Mouse (Mus musculus) midbrain, embryonic 11.5 days (tissue): ENCODE measurements around the gene Plk4. TPM values are rescaled to one million over a fixed set of nuclear protein-coding genes. Genes with fewer than 3 reads are reported as not detected.
"Not testable (repeated sequence)": the region's sequence is repeated elsewhere in the genome, so short reads cannot be mapped to it uniquely, and the experiment has no call there.

ENCODE experiments used
- ATAC-seq: fragments of 200-750 bp; cut with Nextera tagmentation; 2 replicates; pipeline ENCODE4 v1.8.0; 2017; ENCODE audit warnings: moderate TSS enrichment, moderate library complexity; ENCODE audit not compliant: low FRiP score
- DNase-seq: peaks from one replicate; pipeline ENCODE4 v3.0.0; 2015; ENCODE audit warnings: low spot score; ENCODE audit errors: missing footprints
- H3K27ac ChIP-seq: fragments of 300-500 bp; sonication (generic); 2 replicates; pipeline ENCODE4 v1.5.1; 2014; ENCODE audit warnings: low read depth, low read length
- H3K27me3 ChIP-seq: fragments of 300-500 bp; sonication (generic); 2 replicates; pipeline ENCODE4 v1.6.1; 2014; ENCODE audit warnings: mild to moderate bottlenecking, low read length, moderate library complexity, mixed read lengths; ENCODE audit not compliant: control insufficient read depth, insufficient read depth
- H3K36me3 ChIP-seq: fragments of 300-500 bp; sonication (generic); 2 replicates; pipeline ENCODE4 v1.6.1; 2014; ENCODE audit warnings: mild to moderate bottlenecking, low read length, moderate library complexity, mixed read lengths; ENCODE audit not compliant: control insufficient read depth, insufficient read depth
- H3K4me1 ChIP-seq: fragments of 300-500 bp; sonication (generic); 2 replicates; pipeline ENCODE4 v1.6.1; 2014; ENCODE audit warnings: low read length; ENCODE audit not compliant: control insufficient read depth, insufficient read depth
- H3K4me2 ChIP-seq: fragments of 300-500 bp; sonication (generic); 2 replicates; pipeline ENCODE4 v1.6.1; 2014; ENCODE audit warnings: mild to moderate bottlenecking, moderate library complexity
- H3K4me3 ChIP-seq: fragments of 300-500 bp; sonication (generic); 2 replicates; pipeline ENCODE4 v1.5.1; 2014; ENCODE audit warnings: low read depth, low read length
- H3K9ac ChIP-seq: fragments of 300-500 bp; sonication (generic); 2 replicates; pipeline ENCODE4 v1.6.1; 2014; ENCODE audit warnings: low read length
- H3K9me3 ChIP-seq: fragments of 300-500 bp; sonication (generic); 2 replicates; pipeline ENCODE4 v1.6.1; 2016; ENCODE audit warnings: low read length; ENCODE audit not compliant: control insufficient read depth
- WGBS: fragments of 180-500 bp; shearing (Covaris S2); extraction: QIAGEN DNeasy Blood & Tissue Kit; methylation state at CpG from one replicate; pipeline ENCODE4 v1.1.7; 2014; 5-methylcytosine and 5-hydroxymethylcytosine counted together
- polyA plus RNA-seq: library from polyadenylated mRNA; unstranded; fragments of >200 nt; fragmentation: Nextera tagmentation; extraction: Ambion mirVana; gene quantifications from 2 replicates; pipeline ENCODE4 v1.2.1, GENCODE M21; 2014

Plk4 gene
- polyA plus RNA-seq, 1 experiment from 2014 or later, result 63.6 TPM

DNA sequence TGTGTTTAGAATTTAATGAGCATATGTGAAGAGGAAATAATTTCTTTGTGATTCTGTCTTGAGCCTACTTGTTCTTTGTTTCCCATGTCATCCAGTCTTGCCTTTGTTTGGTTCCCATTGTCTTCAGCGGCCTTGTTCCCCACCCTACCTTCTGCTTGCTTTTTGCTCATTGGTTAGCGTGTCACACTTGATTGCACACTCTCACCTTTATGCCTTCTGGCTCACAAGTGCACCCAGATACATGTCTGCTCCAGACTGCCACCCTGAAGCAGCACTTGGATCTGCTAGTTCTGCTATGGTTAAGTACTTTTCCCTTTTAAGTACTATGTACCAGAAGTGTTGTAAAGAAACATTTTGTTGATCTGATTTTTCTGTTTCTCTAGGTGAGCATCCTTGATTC is 10.1 kb downstream of the Plk4 start:
- Histone ChIP-seq H3K4me3 (no peak overlapping the region), H3K27me3 (no peaks in the 10 kb centered on the region), H3K9ac (no peak overlapping the region), H3K9me3 (no peaks in the 10 kb centered on the region), H3K36me3 (peaks cover 23% of the 10 kb centered on the region), H3K4me1 (no peaks in the 10 kb centered on the region), H3K27ac (no peak overlapping the region), H3K4me2 (no peak overlapping the region)
- 60% methylated on average over 2 of the region's 2 CpGs for WGBS
- no peak for ATAC-seq
- DNase-seq, result no peak

GRCm38 (mm10) chr3:40813275-40813674 is 13.5 kb downstream of the Plk4 start:
- Histone ChIP-seq H3K9ac (no peak overlapping the region), H3K36me3 (peaks cover 21% of the 10 kb centered on the region)

GRCm38 (mm10) chr3:40845521-40845920 is 45.7 kb downstream of the Plk4 start:
- not testable (repeated sequence) for H3K4me1 ChIP-seq, H3K4me3 ChIP-seq, ATAC-seq, H3K36me3 ChIP-seq, H3K9me3 ChIP-seq, H3K27ac ChIP-seq, H3K27me3 ChIP-seq, DNase-seq
- Histone ChIP-seq H3K4me2 (peak overlapping the region; percentile 52), H3K9ac (peak overlapping the region; percentile 24; the same call in 1 of the 2 replicates)
- 89% methylated on average over 6 of the region's 6 CpGs for WGBS

More at GRCm38 (mm10) chr3:40813275-40813674, 13.5 kb downstream of the Plk4 start:
- no peak for ATAC-seq
- Histone ChIP-seq H3K27me3 (no peaks in the 10 kb centered on the region), H3K9me3 (no peaks in the 10 kb centered on the region), H3K4me1 (no peaks in the 10 kb centered on the region), H3K27ac (no peak overlapping the region), H3K4me2 (no peak overlapping the region), H3K4me3 (no peak overlapping the region)
- WGBS, result 89% methylated on average over 2 of the region's 2 CpGs
- peak; percentile 73 for DNase-seq

- peak within 1 kb of the TSS; percentile 40; the same call in 1 of the 2 replicates for H3K27ac ChIP-seq
- ATAC-seq (peak; percentile 99), DNase-seq (peak; percentile 99)
- not testable (repeated sequence) for H3K9me3 ChIP-seq, H3K36me3 ChIP-seq, H3K27me3 ChIP-seq, H3K4me1 ChIP-seq
- WGBS, result under 1% methylated on average over 39 of the region's 39 CpGs
- peak within 1 kb of the TSS; percentile 34 for H3K4me3 ChIP-seq
- H3K4me2 ChIP-seq, result peak within 1 kb of the TSS; percentile 54
- H3K9ac ChIP-seq, result peak within 1 kb of the TSS; percentile 71
These were observed 46.7 kb downstream of the Plk4 start, which contains the start of gene Mfsd8 for GRCm38 (mm10) chr3:40846473-40846956. TSS of gene Mfsd8 (minus strand) at chr3:40846886.

DNA sequence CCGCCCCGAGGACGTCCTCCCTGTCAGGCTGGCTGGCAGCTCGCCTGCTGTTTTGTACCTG is 47.0 kb downstream of the Plk4 start, which contains the start of gene Abhd18:
TSS of gene Abhd18 (plus strand) at position 14 of the 61 bp plus-strand sequence.
- H3K4me1 ChIP-seq, ATAC-seq, H3K9me3 ChIP-seq, H3K36me3 ChIP-seq, DNase-seq, H3K27me3 ChIP-seq: not testable (repeated sequence)
- peak within 1 kb of the TSS; percentile 40; the same call in 1 of the 2 replicates for H3K27ac ChIP-seq
- peak within 1 kb of the TSS; percentile 71 for H3K9ac ChIP-seq
- H3K4me2 ChIP-seq, result peak within 1 kb of the TSS; percentile 54
- no CpG with 5 or more reads among the region's 4 CpGs for WGBS
- peak within 1 kb of the TSS; percentile 34 for H3K4me3 ChIP-seq

- not testable (repeated sequence) for H3K9me3 ChIP-seq, H3K4me1 ChIP-seq, H3K36me3 ChIP-seq, H3K27ac ChIP-seq, ATAC-seq, H3K27me3 ChIP-seq
- Histone ChIP-seq H3K4me2 (peak overlapping the region; percentile 54), H3K4me3 (peak overlapping the region; percentile 34), H3K9ac (peak overlapping the region; percentile 48; the same call in 1 of the 2 replicates)
- 1% methylated on average over 12 of the region's 21 CpGs for WGBS
- DNase-seq, result peak; percentile 88
These were observed 47.2 kb downstream of the Plk4 start for GRCm38 (mm10) chr3:40847018-40847417.

DNA sequence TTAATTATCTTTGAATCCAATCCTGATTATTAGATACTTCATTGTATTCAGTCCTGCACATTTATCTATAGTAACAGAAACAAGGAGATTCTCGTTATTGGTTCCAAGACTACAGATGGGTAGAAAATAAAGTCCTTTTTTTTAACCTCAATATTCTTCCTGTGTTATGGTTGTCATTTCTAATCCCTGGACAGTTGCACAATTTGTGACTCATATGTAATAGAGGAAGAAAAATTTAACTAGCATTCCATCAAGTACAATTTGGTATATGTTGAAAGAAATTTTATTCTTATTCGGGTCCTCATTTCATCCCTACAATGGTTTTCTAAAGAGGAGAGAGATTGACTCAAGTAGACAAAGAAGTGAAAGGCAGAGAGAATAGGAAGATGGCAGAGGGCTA is 48.1 kb downstream of the Plk4 start:
- WGBS, result 88% methylated on average over 2 of the region's 2 CpGs

DNA sequence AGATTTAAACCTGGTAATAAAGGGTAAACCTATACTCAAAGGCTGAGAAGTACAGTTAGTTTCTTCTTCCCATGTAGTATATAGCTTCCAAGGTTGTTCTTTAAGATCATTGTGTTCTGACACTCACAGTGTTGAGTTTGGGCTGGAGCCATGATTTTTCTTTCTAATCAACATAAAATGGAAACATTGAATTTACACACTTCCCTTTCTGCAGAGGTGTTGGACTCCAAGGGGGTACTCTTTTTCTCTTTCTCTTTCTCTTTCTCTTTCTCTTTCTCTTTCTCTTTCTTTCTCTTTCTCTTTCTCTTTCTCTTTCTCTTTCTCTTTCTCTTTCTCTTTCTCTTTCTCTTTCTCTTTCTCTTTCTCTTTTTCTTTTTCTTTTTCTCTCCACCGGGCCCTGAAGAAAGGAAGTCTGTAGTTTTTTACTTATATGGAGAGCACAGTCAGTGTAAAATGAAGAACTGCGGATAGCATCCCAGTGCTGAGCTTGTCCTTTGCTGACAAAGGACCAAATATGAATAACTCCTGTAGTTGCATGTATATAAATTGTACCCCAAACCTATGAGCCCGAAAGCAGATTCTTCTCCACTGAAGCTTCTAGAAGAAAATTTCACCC is 53.4 kb downstream of the Plk4 start:
- H3K4me3 ChIP-seq, ATAC-seq, H3K9ac ChIP-seq, H3K4me2 ChIP-seq, DNase-seq, H3K9me3 ChIP-seq, H3K4me1 ChIP-seq, H3K27ac ChIP-seq, H3K36me3 ChIP-seq, H3K27me3 ChIP-seq: not testable (repeated sequence)
- 89% methylated on average over 3 of the region's 3 CpGs for WGBS

More for the DNA sequence above, 48.1 kb downstream of the Plk4 start:
- not testable (repeated sequence) for H3K9me3 ChIP-seq, H3K4me3 ChIP-seq, H3K4me2 ChIP-seq, H3K4me1 ChIP-seq, DNase-seq, ATAC-seq, H3K27ac ChIP-seq, H3K9ac ChIP-seq, H3K27me3 ChIP-seq, H3K36me3 ChIP-seq
